Mouse (Mus musculus) cerebellum, adult 2 months (tissue): ENCODE measurements at regions not wholly inside any gene's neighbourhood (a gene's known extent, or its start where the extent isn't known, plus 50 kb on each side); places are given as distances from the start of the nearest gene placed in this dataset.

Experiments used
- CTCF ChIP-seq: fragments of 200-500 bp; IDR thresholded peaks from 2 replicates; pipeline ENCODE4 v1.5.1; 2011; ENCODE audit warnings: low read depth, mild to moderate bottlenecking, control low read depth, low read length, moderate library complexity, borderline replicate concordance; ENCODE audit not compliant: insufficient read depth
- POLR2A ChIP-seq: fragments of 200-500 bp; IDR thresholded peaks from 2 replicates; pipeline ENCODE4 v1.6.1; 2011; ENCODE audit warnings: low read length, control low read depth, borderline replicate concordance; ENCODE audit not compliant: insufficient read depth

DNA sequence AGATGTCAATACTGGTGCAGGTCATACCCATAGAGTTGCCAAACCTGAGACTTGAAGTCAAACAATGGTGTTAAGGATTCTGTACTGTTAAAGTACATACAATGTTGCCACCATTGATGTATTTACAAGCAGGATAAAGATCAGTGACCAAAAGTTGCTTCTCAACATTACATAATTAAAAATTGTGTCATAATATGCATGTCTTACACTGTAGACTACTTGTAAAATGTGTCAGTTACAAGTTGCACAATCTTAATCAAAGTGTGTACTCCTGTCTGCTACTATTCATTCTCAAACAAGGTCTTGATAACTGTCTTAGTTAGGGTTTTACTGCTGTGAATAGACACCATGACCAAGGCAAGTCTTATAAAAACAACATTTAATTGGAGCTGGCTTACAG lies 187.9 kb upstream of the Chl1 start:
- TF ChIP-seq CTCF, result no peak
- TF ChIP-seq POLR2A, result no peak
